Mouse (Mus musculus): ENCODE results near the gene Spg7. TPM values are rescaled to one million over a fixed set of nuclear protein-coding genes. Genes with fewer than 3 reads are reported as not detected.

The Spg7 gene
- polyA plus RNA-seq, 1 experiment = 76.9 TPM

GRCm38 (mm10) chr8:123103285-123103684 is 40.5 kb downstream of the Spg7 start:
- Histone ChIP-seq H3K4me3 (ENCODE audit: insufficient read depth, low read length) (peak overlapping the region; percentile 71), H3K27ac (ENCODE audit: insufficient read depth, low read length) (no peak overlapping the region), H3K4me1 (ENCODE audit: control insufficient read depth, insufficient read depth, low read length) (peaks cover 3% of the 10 kb centered on the region; the same call in 1 of the 2 replicates)
- TF ChIP-seq POLR2A (IDR thresholded peaks at IDR 0.05; ENCODE audit: extremely low read depth, insufficient read depth, low read length) (no peak), CTCF (IDR thresholded peaks at IDR 0.05; ENCODE audit: extremely low read depth, insufficient read depth, low read length) (no peak)

- Histone ChIP-seq H3K4me1 (ENCODE audit: control insufficient read depth, insufficient read depth, low read length) (peaks cover 3% of the 10 kb centered on the region; the same call in 1 of the 2 replicates), H3K4me3 (ENCODE audit: insufficient read depth, low read length) (peak overlapping the region; percentile 71), H3K27ac (ENCODE audit: insufficient read depth, low read length) (no peak overlapping the region)
- TF ChIP-seq POLR2A (IDR thresholded peaks at IDR 0.05; ENCODE audit: extremely low read depth, insufficient read depth, low read length) (no peak), CTCF (IDR thresholded peaks at IDR 0.05; ENCODE audit: extremely low read depth, insufficient read depth, low read length) (no peak)
Observed at GRCm38 (mm10) chr8:123104046-123104767, 41.5 kb downstream of the Spg7 start.

GRCm38 (mm10) chr8:123105553-123106326 is 43.0 kb downstream of the Spg7 start:
- Histone ChIP-seq H3K27ac (ENCODE audit: insufficient read depth, low read length) (no peak overlapping the region), H3K4me1 (ENCODE audit: control insufficient read depth, insufficient read depth, low read length) (peaks cover 3% of the 10 kb centered on the region; the same call in 1 of the 2 replicates), H3K4me3 (ENCODE audit: insufficient read depth, low read length) (no peak overlapping the region)
- TF ChIP-seq POLR2A (IDR thresholded peaks at IDR 0.05; ENCODE audit: extremely low read depth, insufficient read depth, low read length) (no peak), CTCF (IDR thresholded peaks at IDR 0.05; ENCODE audit: extremely low read depth, insufficient read depth, low read length) (no peak)

- Histone ChIP-seq H3K4me3 (ENCODE audit: insufficient read depth, low read length) (no peak overlapping the region), H3K4me1 (ENCODE audit: control insufficient read depth, insufficient read depth, low read length) (peaks cover 3% of the 10 kb centered on the region; the same call in 1 of the 2 replicates), H3K27ac (ENCODE audit: insufficient read depth, low read length) (no peak overlapping the region)
- TF ChIP-seq POLR2A (IDR thresholded peaks at IDR 0.05; ENCODE audit: extremely low read depth, insufficient read depth, low read length) = no peak
- TF ChIP-seq CTCF (IDR thresholded peaks at IDR 0.05; ENCODE audit: extremely low read depth, insufficient read depth, low read length) = no peak
Observed at GRCm38 (mm10) chr8:123106531-123106930, 43.8 kb downstream of the Spg7 start.

- peaks cover 3% of the 10 kb centered on the region; the same call in 1 of the 2 replicates for H3K4me1 ChIP-seq (ENCODE audit: control insufficient read depth, insufficient read depth, low read length)
- no peak overlapping the region for H3K4me3 ChIP-seq (ENCODE audit: insufficient read depth, low read length)
- H3K27ac ChIP-seq (ENCODE audit: insufficient read depth, low read length) = no peak overlapping the region
- TF ChIP-seq CTCF (IDR thresholded peaks at IDR 0.05; ENCODE audit: extremely low read depth, insufficient read depth, low read length) = no peak
- no peak for TF ChIP-seq POLR2A (IDR thresholded peaks at IDR 0.05; ENCODE audit: extremely low read depth, insufficient read depth, low read length)
Observed at GRCm38 (mm10) chr8:123108010-123108409, 45.3 kb downstream of the Spg7 start.

GRCm38 (mm10) chr8:123108953-123109352 is 46.2 kb downstream of the Spg7 start:
- TF ChIP-seq POLR2A (IDR thresholded peaks at IDR 0.05; ENCODE audit: extremely low read depth, insufficient read depth, low read length) (no peak), CTCF (IDR thresholded peaks at IDR 0.05; ENCODE audit: extremely low read depth, insufficient read depth, low read length) (no peak)
- no peak overlapping the region for H3K27ac ChIP-seq (ENCODE audit: insufficient read depth, low read length)
- no peaks in the 10 kb centered on the region for H3K4me1 ChIP-seq (ENCODE audit: control insufficient read depth, insufficient read depth, low read length)
- H3K4me3 ChIP-seq (ENCODE audit: insufficient read depth, low read length) = no peak overlapping the region

GRCm38 (mm10) chr8:123110649-123111048 is 47.9 kb downstream of the Spg7 start:
- TF ChIP-seq CTCF (IDR thresholded peaks at IDR 0.05; ENCODE audit: extremely low read depth, insufficient read depth, low read length) = peak; percentile 66
- TF ChIP-seq POLR2A (IDR thresholded peaks at IDR 0.05; ENCODE audit: extremely low read depth, insufficient read depth, low read length) = no peak
- no peaks in the 10 kb centered on the region for H3K4me1 ChIP-seq (ENCODE audit: control insufficient read depth, insufficient read depth, low read length)
- no peak overlapping the region for H3K4me3 ChIP-seq (ENCODE audit: insufficient read depth, low read length)
- no peak overlapping the region for H3K27ac ChIP-seq (ENCODE audit: insufficient read depth, low read length)

- TF ChIP-seq CTCF (IDR thresholded peaks at IDR 0.05; ENCODE audit: extremely low read depth, insufficient read depth, low read length) (no peak), POLR2A (IDR thresholded peaks at IDR 0.05; ENCODE audit: extremely low read depth, insufficient read depth, low read length) (no peak)
- Histone ChIP-seq H3K4me3 (ENCODE audit: insufficient read depth, low read length) (no peak overlapping the region), H3K4me1 (ENCODE audit: control insufficient read depth, insufficient read depth, low read length) (no peaks in the 10 kb centered on the region), H3K27ac (ENCODE audit: insufficient read depth, low read length) (no peak overlapping the region)
Observed at GRCm38 (mm10) chr8:123112892-123113291, 50.1 kb downstream of the Spg7 start.

- Histone ChIP-seq H3K4me1 (ENCODE audit: control insufficient read depth, insufficient read depth, low read length) (no peaks in the 10 kb centered on the region), H3K27ac (ENCODE audit: insufficient read depth, low read length) (no peak overlapping the region), H3K4me3 (ENCODE audit: insufficient read depth, low read length) (no peak overlapping the region)
- TF ChIP-seq POLR2A (IDR thresholded peaks at IDR 0.05; ENCODE audit: extremely low read depth, insufficient read depth, low read length) (no peak), CTCF (IDR thresholded peaks at IDR 0.05; ENCODE audit: extremely low read depth, insufficient read depth, low read length) (no peak)
Observed at GRCm38 (mm10) chr8:123113908-123114469, 51.2 kb downstream of the Spg7 start.
